Mouse (Mus musculus): ENCODE measurements around the gene Prkcb. TPM values are rescaled to one million over a fixed set of nuclear protein-coding genes. Genes with fewer than 3 reads are reported as not detected.
A peak's percentile ranks its signal among the peaks of the same experiment; 100 is the strongest.

The Prkcb gene
- polyA plus RNA-seq, 1 experiment from 2014 or later: 3.2 TPM

- Histone ChIP-seq H3K9me3 (no peaks in the 10 kb centered on the region), H3K27me3 (replicated peaks; ENCODE audit: low read depth, poor library complexity, severe bottlenecking) (no peaks in the 10 kb centered on the region), H3K4me1 (no peaks in the 10 kb centered on the region), H3K27ac (replicated peaks) (no peak overlapping the region), H3K4me3 (no peak overlapping the region), H3K36me3 (replicated peaks) (no peaks in the 10 kb centered on the region)
- DNase-seq (ENCODE audit: low spot score): no peak
- 87% methylated on average over 4 of the region's 4 CpGs for WGBS
Measured at GRCm38 (mm10) chr7:122258521-122258920, 30.0 kb upstream of the Prkcb start.

- WGBS: 81% methylated on average over 5 of the region's 5 CpGs
- DNase-seq (ENCODE audit: low spot score): no peak
- Histone ChIP-seq H3K27ac (replicated peaks) (no peak overlapping the region), H3K9me3 (no peaks in the 10 kb centered on the region), H3K27me3 (replicated peaks; ENCODE audit: low read depth, poor library complexity, severe bottlenecking) (no peaks in the 10 kb centered on the region), H3K4me3 (no peak overlapping the region), H3K4me1 (no peaks in the 10 kb centered on the region), H3K36me3 (replicated peaks) (no peaks in the 10 kb centered on the region)
Measured at GRCm38 (mm10) chr7:122260055-122260602, 28.4 kb upstream of the Prkcb start.

- no peak overlapping the region for H3K4me3 ChIP-seq
- no peak for DNase-seq (ENCODE audit: low spot score)
- H3K27me3 ChIP-seq (replicated peaks; ENCODE audit: low read depth, poor library complexity, severe bottlenecking): no peaks in the 10 kb centered on the region
- H3K4me1 ChIP-seq: no peaks in the 10 kb centered on the region
- H3K9me3 ChIP-seq: no peaks in the 10 kb centered on the region
- H3K27ac ChIP-seq (replicated peaks): no peak overlapping the region
- 87% methylated on average over 4 of the region's 4 CpGs for WGBS
- H3K36me3 ChIP-seq (replicated peaks): no peaks in the 10 kb centered on the region
Measured at GRCm38 (mm10) chr7:122268983-122269486, 19.5 kb upstream of the Prkcb start.

- no peaks in the 10 kb centered on the region for H3K4me1 ChIP-seq
- DNase-seq (ENCODE audit: low spot score): no peak
- no peak overlapping the region for H3K27ac ChIP-seq (replicated peaks)
- no peaks in the 10 kb centered on the region for H3K9me3 ChIP-seq
- H3K4me3 ChIP-seq: no peak overlapping the region
- H3K36me3 ChIP-seq (replicated peaks): no peaks in the 10 kb centered on the region
- 89% methylated on average over 2 of the region's 2 CpGs for WGBS
- no peaks in the 10 kb centered on the region for H3K27me3 ChIP-seq (replicated peaks; ENCODE audit: low read depth, poor library complexity, severe bottlenecking)
Measured at GRCm38 (mm10) chr7:122272334-122272733, 16.2 kb upstream of the Prkcb start.

GRCm38 (mm10) chr7:122279580-122279979, 9.0 kb upstream of the Prkcb start:
- Histone ChIP-seq H3K27me3 (replicated peaks; ENCODE audit: low read depth, poor library complexity, severe bottlenecking) (no peaks in the 10 kb centered on the region), H3K9me3 (no peaks in the 10 kb centered on the region)
- no peak for DNase-seq (ENCODE audit: low spot score)

GRCm38 (mm10) chr7:122280334-122280733, 8.2 kb upstream of the Prkcb start:
- Histone ChIP-seq H3K4me3 (no peak overlapping the region), H3K27ac (replicated peaks) (no peak overlapping the region), H3K36me3 (replicated peaks) (no peaks in the 10 kb centered on the region), H3K27me3 (replicated peaks; ENCODE audit: low read depth, poor library complexity, severe bottlenecking) (no peaks in the 10 kb centered on the region), H3K4me1 (no peaks in the 10 kb centered on the region), H3K9me3 (no peaks in the 10 kb centered on the region)
- no peak for DNase-seq (ENCODE audit: low spot score)
- 78% methylated on average over 2 of the region's 2 CpGs for WGBS

More at GRCm38 (mm10) chr7:122279580-122279979, 9.0 kb upstream of the Prkcb start:
- H3K4me3 ChIP-seq: no peak overlapping the region
- H3K36me3 ChIP-seq (replicated peaks): no peaks in the 10 kb centered on the region
- no peak overlapping the region for H3K27ac ChIP-seq (replicated peaks)
- H3K4me1 ChIP-seq: no peaks in the 10 kb centered on the region
- 90% methylated on average over 9 of the region's 9 CpGs for WGBS

- Histone ChIP-seq H3K36me3 (replicated peaks) (no peaks in the 10 kb centered on the region), H3K4me3 (no peak overlapping the region), H3K9me3 (no peaks in the 10 kb centered on the region), H3K27ac (replicated peaks) (no peak overlapping the region), H3K4me1 (no peaks in the 10 kb centered on the region), H3K27me3 (replicated peaks; ENCODE audit: low read depth, poor library complexity, severe bottlenecking) (peaks cover 6% of the 10 kb centered on the region)
- DNase-seq (ENCODE audit: low spot score): no peak
- 84% methylated on average over 2 of the region's 2 CpGs for WGBS
Measured at GRCm38 (mm10) chr7:122282584-122282983, 6.0 kb upstream of the Prkcb start.

GRCm38 (mm10) chr7:122287217-122287616, 1.3 kb upstream of the Prkcb start:
- peaks cover 52% of the 10 kb centered on the region for H3K27me3 ChIP-seq (replicated peaks; ENCODE audit: low read depth, poor library complexity, severe bottlenecking)
- WGBS: 49% methylated on average over 1 of the region's 1 CpGs
- DNase-seq (ENCODE audit: low spot score): no peak
- H3K4me1 ChIP-seq: peaks cover 25% of the 10 kb centered on the region
- H3K36me3 ChIP-seq (replicated peaks): no peaks in the 10 kb centered on the region
- no peaks in the 10 kb centered on the region for H3K9me3 ChIP-seq
- H3K27ac ChIP-seq (replicated peaks): no peak overlapping the region
- no peak overlapping the region for H3K4me3 ChIP-seq

GRCm38 (mm10) chr7:122289243-122290111, 926 bp downstream of the Prkcb start:
- Histone ChIP-seq H3K4me1 (peaks cover 25% of the 10 kb centered on the region), H3K27me3 (replicated peaks; ENCODE audit: low read depth, poor library complexity, severe bottlenecking) (peaks cover 58% of the 10 kb centered on the region), H3K36me3 (replicated peaks) (no peaks in the 10 kb centered on the region), H3K4me3 (peak overlapping the region; percentile 72), H3K9me3 (no peaks in the 10 kb centered on the region), H3K27ac (replicated peaks) (peak overlapping the region; percentile 24)
- DNase-seq (ENCODE audit: low spot score): peak; percentile 49
- WGBS: under 1% methylated on average over 66 of the region's 66 CpGs

- peak; percentile 23 for DNase-seq (ENCODE audit: low spot score)
- peak overlapping the region; percentile 72 for H3K4me3 ChIP-seq
- peaks cover 25% of the 10 kb centered on the region for H3K4me1 ChIP-seq
- peaks cover 58% of the 10 kb centered on the region for H3K27me3 ChIP-seq (replicated peaks; ENCODE audit: low read depth, poor library complexity, severe bottlenecking)
- no peak overlapping the region for H3K27ac ChIP-seq (replicated peaks)
- H3K9me3 ChIP-seq: no peaks in the 10 kb centered on the region
- 9% methylated on average over 12 of the region's 12 CpGs for WGBS
- no peaks in the 10 kb centered on the region for H3K36me3 ChIP-seq (replicated peaks)
Measured at GRCm38 (mm10) chr7:122290165-122290564, 1.6 kb downstream of the Prkcb start.

- H3K36me3 ChIP-seq (replicated peaks): no peaks in the 10 kb centered on the region
- H3K4me3 ChIP-seq: no peak overlapping the region
- no peak for DNase-seq (ENCODE audit: low spot score)
- no peaks in the 10 kb centered on the region for H3K9me3 ChIP-seq
- WGBS: 65% methylated on average over 3 of the region's 3 CpGs
- no peak overlapping the region for H3K27ac ChIP-seq (replicated peaks)
- peaks cover 58% of the 10 kb centered on the region for H3K27me3 ChIP-seq (replicated peaks; ENCODE audit: low read depth, poor library complexity, severe bottlenecking)
- peaks cover 25% of the 10 kb centered on the region for H3K4me1 ChIP-seq
Measured at GRCm38 (mm10) chr7:122290771-122291170, 2.2 kb downstream of the Prkcb start.

- H3K27ac ChIP-seq (replicated peaks): no peak overlapping the region
- DNase-seq (ENCODE audit: low spot score): no peak
- no peak overlapping the region for H3K4me3 ChIP-seq
- no peaks in the 10 kb centered on the region for H3K9me3 ChIP-seq
- 56% methylated on average over 7 of the region's 7 CpGs for WGBS
- peaks cover 25% of the 10 kb centered on the region for H3K4me1 ChIP-seq
- H3K27me3 ChIP-seq (replicated peaks; ENCODE audit: low read depth, poor library complexity, severe bottlenecking): peaks cover 57% of the 10 kb centered on the region
- no peaks in the 10 kb centered on the region for H3K36me3 ChIP-seq (replicated peaks)
Measured at GRCm38 (mm10) chr7:122292151-122292550, 3.6 kb downstream of the Prkcb start.

- Histone ChIP-seq H3K27me3 (replicated peaks; ENCODE audit: low read depth, poor library complexity, severe bottlenecking) (peaks cover 37% of the 10 kb centered on the region), H3K4me3 (no peak overlapping the region)
Measured at GRCm38 (mm10) chr7:122294111-122294510, 5.6 kb downstream of the Prkcb start.

More at GRCm38 (mm10) chr7:122294111-122294510, 5.6 kb downstream of the Prkcb start:
- Histone ChIP-seq H3K27ac (replicated peaks) (no peak overlapping the region), H3K36me3 (replicated peaks) (no peaks in the 10 kb centered on the region), H3K9me3 (no peaks in the 10 kb centered on the region), H3K4me1 (peaks cover 18% of the 10 kb centered on the region)
- WGBS: 85% methylated on average over 7 of the region's 7 CpGs
- DNase-seq (ENCODE audit: low spot score): no peak
